Mouse (Mus musculus): ENCODE measurements around the gene Kcnc2.

Gene Kcnc2

DNA sequence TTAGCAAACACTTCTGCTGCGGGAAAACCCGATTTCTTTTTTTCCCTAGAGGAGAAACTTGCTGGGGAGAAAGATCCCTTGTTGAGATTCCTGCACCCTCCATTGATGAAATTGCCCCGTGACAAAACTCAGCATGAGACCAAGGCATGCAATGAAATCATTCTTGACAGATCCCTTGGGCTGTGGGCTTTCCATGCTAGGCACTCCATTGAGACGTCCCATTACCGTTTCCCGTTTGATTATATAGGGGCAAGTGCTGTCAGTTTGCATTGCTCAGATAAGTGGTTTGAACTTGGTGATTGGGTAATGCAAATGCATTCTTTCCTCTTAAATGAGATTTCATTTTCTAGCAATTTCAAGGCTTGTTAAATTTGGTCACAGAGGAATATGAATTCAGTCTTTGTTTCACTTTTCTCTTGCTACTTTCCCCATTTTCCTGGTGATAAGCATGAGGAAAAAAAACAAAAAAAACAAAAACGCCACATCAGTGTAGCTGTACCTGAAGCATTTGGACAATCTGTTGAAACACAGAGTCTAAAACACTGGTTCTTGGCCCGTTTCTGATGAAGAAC, 123.6 kb downstream of the Kcnc2 start:
- 75% methylated on average over 8 of the region's 8 CpGs for WGBS

DNA sequence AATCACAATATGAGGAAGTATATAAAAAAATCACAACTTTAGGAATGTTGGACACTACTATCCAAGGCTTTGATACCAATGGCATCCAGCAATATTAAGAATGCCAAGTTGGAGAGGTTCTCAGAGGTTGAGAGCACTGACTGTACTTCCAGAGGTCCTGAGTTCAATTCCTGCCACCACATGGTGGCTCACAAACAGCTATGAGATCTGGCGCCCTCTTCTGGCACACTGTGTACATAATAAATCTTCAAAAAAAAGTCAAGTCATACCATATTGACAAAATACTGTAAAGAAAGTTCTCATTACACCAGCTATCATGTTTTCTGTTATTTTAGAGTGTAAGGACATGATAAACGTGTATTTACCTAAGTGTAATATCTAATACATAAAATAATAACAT, 126.3 kb downstream of the Kcnc2 start:
- 55% methylated on average over 2 of the region's 2 CpGs for WGBS

DNA sequence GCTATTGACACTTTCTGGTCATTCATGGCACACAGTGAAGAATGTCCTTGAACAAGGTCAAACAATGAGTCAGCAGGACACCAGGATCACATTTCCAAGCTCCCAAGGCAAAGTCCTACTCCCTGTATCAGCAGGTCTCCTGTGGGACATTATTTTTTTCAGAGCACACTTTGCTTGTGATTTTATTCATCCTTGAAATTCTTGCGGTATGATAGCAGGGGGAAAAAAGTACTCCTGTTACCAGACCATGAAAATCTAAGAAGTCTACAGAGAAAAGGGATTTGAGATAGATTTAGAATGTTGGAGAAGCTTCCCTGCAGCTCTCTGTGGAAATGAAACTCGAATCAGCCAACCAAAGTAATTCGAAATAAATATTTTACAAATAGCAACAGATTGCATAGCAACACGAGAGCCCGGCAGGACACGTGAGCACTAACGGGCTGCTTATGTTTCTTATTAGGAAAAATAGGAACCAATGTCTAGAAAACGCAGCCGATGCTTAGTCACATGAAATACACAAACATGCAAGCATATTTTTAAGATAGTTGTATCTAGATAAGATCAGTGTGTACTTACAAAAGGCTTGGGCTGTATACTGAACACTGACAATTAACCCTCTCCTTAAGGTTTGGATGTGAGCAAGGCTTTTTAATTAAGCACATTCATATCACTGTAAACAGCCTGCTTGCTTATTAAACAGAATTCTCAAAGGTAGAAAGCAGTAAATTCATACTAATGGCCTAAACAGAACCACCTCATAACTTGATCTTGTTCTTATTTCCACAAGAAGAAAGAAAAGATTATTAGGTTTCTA, 129.9 kb downstream of the Kcnc2 start:
- WGBS, result 31% methylated on average over 9 of the region's 9 CpGs

DNA sequence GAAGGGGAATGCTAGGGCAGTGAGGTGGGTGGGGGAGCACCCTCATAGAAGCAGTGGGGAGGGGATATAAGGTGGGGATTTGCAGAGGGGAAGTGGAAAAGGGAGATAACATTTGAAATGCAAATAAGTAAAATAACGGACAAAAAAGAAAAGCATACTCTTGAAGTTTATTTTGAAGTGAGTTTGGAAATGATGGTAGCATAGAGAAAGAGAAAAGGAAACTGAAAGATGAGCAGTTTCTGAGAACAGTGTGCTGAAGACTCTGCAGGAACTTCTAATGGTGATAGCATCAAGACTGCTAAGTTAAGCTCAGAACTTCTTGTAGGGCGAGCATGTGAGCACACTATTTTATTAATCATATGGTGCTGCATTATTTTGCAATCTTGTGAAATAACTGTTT, 138.6 kb downstream of the Kcnc2 start:
- WGBS, result 70% methylated on average over 2 of the region's 2 CpGs

DNA sequence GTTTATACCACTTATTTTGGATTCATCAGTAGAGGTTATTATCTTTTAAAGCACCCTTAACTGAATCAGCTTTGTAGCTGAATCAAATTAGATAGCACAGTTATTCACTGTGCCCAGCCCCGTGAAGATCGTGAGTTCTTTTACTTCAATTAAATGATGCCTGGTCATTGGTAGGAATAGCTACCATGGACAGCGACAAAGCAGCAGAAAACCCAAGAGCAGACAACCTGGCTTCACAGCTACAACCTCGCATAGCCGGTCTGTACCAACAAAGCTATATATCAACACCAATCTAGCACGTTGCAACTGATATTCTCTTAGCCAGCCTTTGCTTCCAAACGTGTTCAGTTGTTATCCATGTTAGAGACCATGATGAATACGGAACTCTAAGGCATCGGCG, 152.4 kb downstream of the Kcnc2 start:
- 77% methylated on average over 10 of the region's 10 CpGs for WGBS

DNA sequence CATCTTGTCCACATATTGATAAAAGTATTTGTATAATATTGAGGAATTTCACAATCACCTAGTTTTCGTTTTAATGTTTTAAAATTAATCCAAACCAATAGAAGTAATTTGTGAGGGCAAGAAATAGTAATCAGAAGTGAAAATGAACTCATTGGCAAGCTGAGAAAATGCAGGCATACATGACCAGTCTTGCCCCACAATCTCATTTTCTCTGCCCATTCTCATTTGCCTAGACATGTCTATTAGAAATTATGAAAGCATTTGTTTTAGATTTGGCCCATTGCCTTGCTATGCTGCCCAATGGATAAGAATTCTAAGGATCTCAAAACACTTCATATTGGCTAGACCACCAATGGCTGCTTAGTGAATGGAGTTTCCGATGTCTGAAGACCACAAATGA, 166.0 kb downstream of the Kcnc2 start:
- WGBS, result 85% methylated on average over 2 of the region's 2 CpGs

DNA sequence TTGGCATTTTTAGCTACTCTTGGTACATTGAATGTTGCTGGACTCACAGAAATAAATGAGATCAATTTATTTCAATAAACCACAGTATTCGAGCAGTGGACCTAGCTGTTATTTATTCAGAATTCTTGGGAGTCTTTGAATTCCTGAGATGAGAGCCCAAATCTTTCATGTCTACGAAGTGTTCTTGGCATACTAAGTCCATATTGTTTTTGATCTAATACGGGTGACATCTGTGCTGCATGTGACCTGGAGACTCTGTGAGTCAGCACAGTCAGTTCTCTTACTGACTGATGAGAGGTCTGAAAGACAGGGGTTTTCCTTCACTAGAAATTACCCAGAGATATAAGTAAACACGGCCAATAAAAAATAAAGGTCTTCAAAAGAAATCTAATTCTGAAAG, 173.7 kb downstream of the Kcnc2 start:
- WGBS, result 68% methylated on average over 4 of the region's 4 CpGs

DNA sequence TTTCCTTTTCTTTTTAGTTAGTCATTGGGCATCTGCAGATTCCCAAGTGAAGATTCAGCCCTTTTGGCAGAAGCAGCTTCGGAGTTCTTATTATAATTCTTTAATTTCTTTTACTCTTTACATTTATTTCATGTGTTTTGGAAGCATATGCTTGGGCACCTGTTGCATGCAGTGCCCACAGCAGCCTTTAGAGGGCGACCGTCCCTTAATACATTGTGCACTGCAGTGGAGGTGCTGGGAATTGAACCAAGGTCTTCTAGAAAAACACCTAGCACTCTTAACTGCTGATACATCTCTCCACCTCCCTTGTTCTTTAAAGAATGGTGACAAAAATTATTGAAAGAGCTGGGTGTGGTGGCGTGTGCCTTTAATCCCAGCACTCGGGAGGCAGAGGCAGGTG, 180.0 kb downstream of the Kcnc2 start:
- WGBS, result 82% methylated on average over 5 of the region's 5 CpGs

DNA sequence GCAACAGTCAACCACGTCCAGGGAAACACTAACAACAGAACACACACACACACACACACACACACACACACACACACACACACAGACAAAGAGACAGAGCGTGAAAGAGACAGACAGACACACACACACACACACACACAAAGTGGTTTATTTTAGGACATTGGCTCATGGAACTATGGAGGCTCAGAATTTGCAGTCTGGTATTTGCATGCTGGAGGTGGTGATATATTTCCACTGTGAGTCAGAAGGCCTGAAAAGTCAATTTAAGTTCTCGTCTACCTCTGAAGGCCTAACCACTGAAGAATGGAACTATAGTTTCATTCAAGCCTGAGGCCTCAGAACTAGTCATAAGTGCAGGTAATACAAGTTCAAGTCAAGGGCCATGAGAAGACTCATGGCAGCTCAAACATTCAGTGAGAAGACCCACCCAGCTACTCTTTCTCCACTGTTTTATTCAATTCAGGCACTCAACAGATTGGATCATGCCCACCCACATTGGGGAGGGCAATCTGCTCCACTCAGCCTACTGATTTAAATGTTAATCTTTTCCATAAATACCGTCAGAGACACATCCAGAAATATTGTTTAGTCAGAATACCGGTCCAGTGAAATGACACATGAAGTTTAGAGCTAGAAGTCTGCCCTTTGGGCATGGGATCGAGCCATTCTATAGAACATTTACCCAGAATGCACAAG, 197.9 kb downstream of the Kcnc2 start:
- WGBS, result 47% methylated on average over 6 of the region's 6 CpGs

DNA sequence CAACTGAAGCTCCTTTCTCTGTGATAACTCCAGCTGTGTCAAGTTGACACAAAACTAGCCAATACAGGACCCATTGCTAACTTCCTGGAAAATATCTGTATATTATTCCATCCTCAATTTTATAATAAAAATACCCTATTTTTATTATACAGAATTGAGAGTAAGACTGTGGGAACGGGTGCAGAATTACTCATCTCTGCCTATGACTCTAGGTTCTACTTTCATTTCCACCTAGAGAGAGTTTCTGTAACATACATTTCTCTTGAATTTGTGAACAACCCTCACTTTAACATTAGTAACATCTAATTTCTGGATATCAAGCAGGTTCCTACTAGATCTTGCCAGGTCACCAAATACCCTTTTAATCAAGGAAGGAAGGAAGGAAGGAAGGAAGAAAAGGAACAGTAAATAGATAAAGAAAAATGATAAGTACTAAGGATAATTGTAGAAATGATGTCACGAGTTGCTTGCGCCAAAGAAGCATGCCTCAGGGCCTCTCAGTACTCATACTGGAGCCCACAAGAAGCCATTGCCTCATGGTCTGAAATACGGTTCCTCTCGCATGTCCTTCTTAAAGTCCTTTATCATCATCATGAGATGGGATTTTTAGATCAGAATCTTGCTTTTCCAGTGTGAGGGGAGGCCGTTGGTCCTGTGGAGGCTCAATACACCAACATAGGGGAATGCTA, 203.3 kb downstream of the Kcnc2 start:
- 87% methylated on average over 6 of the region's 6 CpGs for WGBS

DNA sequence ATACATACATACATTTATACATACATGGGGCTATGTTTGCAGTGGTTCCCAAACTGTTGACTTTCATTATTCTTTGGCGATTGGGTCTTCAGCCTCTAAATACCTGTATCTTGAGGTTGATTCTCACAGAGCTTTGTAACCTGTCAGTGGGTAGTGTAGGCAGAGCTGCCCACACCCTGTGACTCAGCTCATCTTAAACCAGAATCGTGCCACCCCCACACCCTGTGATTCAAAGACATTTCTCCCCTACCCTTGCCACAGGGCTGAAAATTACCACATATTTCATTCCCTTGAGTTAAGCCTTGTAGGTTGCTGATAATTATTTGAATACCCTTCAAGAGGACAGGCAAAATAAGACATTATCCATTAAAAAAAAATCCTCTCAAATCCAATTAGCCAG, 210.5 kb downstream of the Kcnc2 start:
- WGBS, result 48% methylated on average over 2 of the region's 2 CpGs

DNA sequence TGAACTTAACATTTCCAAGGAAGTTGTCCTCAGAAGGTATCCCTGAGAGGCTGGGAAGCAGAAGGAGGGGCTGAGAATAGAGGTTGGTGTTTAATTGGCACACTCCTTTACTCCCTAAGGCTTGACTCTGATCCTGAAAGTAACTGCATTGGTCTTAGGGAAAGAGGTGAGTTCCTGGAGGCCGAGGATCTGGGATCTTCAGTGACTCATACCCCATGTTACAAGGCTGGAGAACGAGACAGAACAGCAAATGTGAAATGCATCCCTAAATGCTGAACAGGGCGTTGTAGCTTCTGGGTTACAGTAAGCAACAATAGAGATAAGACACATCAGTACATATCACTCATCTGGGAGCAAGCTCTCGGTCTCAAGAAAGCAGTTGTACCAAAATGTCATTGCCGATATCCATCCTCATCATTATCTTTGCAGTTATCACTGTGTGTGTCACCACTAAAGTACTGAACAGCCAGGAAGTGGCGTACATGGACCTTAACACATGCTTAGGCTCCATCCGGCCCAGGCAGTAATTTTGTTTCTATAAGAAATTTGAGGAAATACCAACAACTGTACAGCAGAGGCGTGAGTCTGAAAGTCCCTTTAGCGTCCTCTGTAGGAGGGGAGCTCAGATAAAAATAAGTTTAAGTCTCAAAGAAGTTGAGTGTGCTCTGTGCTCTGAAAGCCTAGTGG, 211.1 kb downstream of the Kcnc2 start:
- WGBS, result 53% methylated on average over 9 of the region's 9 CpGs

DNA sequence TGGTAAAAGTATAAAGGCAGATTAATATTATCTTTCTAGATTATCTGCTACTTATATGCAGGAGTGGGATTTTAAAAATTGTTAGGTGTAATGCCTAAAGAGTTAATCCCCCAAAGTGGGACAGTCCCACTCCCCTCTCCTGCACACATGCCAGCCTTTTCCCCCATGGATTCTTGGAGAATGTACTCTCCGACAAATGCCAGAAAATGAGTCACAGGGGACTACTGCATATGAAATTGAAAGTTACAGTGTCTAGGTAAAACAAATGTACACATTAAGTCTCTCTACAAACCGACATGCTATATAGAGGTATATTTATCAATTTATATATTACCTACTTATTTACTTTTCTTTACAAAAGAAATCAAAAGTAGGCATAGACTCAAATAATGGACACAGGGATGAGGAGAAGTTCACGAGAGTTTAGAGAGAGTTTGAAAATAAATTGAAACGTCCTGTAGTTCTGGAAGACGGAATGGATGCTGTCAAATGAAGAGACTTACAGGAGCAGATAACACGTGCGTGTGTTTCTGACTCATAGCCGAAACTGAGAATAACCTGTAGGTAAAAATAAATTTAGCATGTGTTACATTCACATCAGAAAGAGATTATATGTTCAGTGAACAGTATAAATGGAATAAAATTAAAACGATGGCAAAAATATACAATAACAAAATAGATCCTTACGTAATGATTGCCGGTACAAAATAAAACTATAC, 213.6 kb downstream of the Kcnc2 start:
- 53% methylated on average over 11 of the region's 11 CpGs for WGBS

DNA sequence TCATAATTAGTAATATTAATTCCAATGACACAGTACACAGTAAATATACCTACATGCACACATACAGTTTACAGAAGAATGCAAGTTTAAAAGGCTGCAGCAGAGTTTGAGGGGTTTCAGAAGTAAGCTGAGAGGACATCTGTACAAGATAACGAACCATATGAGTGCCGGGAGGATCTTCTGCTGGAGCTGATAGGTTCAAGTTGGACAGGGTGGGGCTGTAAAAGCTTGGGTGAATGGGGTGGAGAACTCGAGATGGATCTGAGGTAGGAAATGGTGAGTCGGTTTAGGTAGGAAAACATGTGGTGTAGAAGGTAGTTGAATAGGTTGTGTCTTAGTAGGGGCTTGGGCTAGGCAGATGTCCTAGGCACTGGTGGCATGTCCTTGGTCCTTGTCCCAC, 217.8 kb downstream of the Kcnc2 start:
- 86% methylated on average over 4 of the region's 4 CpGs for WGBS
